Mouse (Mus musculus): ENCODE data around the gene Vmn1r54. TPM values are rescaled to one million over a fixed set of nuclear protein-coding genes. Genes with fewer than 3 reads are reported as not detected.

The Vmn1r54 gene
- not detected in 2 replicates for polyA plus RNA-seq (2015; fragmentation: Nextera tagmentation; extraction: Ambion mirVana)

DNA sequence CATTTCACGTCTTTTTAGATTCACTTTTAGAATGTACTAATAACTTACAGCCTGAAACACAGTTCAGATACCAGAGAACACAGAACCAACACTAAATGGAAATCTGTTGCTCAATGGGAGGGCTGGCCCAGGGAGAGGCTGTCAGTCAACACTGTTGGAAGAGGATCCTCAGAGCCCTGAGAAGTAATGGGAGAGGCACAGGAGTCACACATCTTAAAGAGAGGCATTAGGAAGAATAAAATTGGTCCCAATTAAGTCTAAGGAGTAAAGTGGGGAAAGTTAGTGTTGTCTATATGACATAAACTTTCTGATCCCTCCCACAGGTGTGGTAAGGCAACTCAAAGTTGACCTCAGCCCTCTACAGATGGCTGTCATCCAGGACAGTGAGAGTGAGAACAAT is at the start of gene Vmn1r54:
Gene Vmn1r54 (plus strand): TSS at position 301 of the 400 bp plus-strand sequence.

GRCm38 (mm10) chr6:90202493-90202892 is 43.6 kb upstream of the Vmn1r54 start, which contains the start of gene V1ra8:
V1ra8 (plus strand) TSS chr6:90202793.

GRCm38 (mm10) chr6:90224338-90224737 is 21.8 kb upstream of the Vmn1r54 start, which contains the start of gene Vmn1r53:
Vmn1r53 (minus strand) TSS chr6:90224438.

GRCm38 (mm10) chr6:90300919-90301318 is 54.8 kb downstream of the Vmn1r54 start, which contains the start of gene BC048671:
BC048671 (plus strand) TSS chr6:90301219.

Other genes starting within 250 kb of the Vmn1r54 start
- gene Vmn1r47, start 230.2 kb upstream of the Vmn1r54 start, polyA plus RNA-seq (2015; fragmentation: Nextera tagmentation; extraction: Ambion mirVana) = not detected in 2 replicates
- not detected in 2 replicates for gene Vmn1r48, start 209.5 kb upstream of the Vmn1r54 start, polyA plus RNA-seq (2015; fragmentation: Nextera tagmentation; extraction: Ambion mirVana)
- not detected in 2 replicates for gene Vmn1r49, start 167.8 kb upstream of the Vmn1r54 start, polyA plus RNA-seq (2015; fragmentation: Nextera tagmentation; extraction: Ambion mirVana)
- not detected in 2 replicates for gene Vmn1r50, start 144.9 kb upstream of the Vmn1r54 start, polyA plus RNA-seq (2015; fragmentation: Nextera tagmentation; extraction: Ambion mirVana)
- gene Vmn1r51, start 123.7 kb upstream of the Vmn1r54 start, polyA plus RNA-seq (2015; fragmentation: Nextera tagmentation; extraction: Ambion mirVana) = not detected in 2 replicates
- gene Vmn1r52, start 71.5 kb upstream of the Vmn1r54 start, polyA plus RNA-seq (2015; fragmentation: Nextera tagmentation; extraction: Ambion mirVana) = not detected in 2 replicates
- gene V1ra8, start 43.5 kb upstream of the Vmn1r54 start, polyA plus RNA-seq (2015; fragmentation: Nextera tagmentation; extraction: Ambion mirVana) = not detected in 2 replicates
- gene Vmn1r53, start 21.9 kb upstream of the Vmn1r54 start, polyA plus RNA-seq (2015; fragmentation: Nextera tagmentation; extraction: Ambion mirVana) = not detected in 2 replicates
- gene BC048671, start 54.9 kb downstream of the Vmn1r54 start, polyA plus RNA-seq (2015; fragmentation: Nextera tagmentation; extraction: Ambion mirVana) = 0.15 TPM in 1 of 2 replicates, not detected in the other
- gene Chst13, start 78.9 kb downstream of the Vmn1r54 start, polyA plus RNA-seq (2015; fragmentation: Nextera tagmentation; extraction: Ambion mirVana) = 0.12 and 0.15 TPM in 2 replicates
- gene Uroc1, start 87.0 kb downstream of the Vmn1r54 start, polyA plus RNA-seq (2015; fragmentation: Nextera tagmentation; extraction: Ambion mirVana) = not detected in 2 replicates
- gene Zxdc, start 123.2 kb downstream of the Vmn1r54 start, polyA plus RNA-seq (2015; fragmentation: Nextera tagmentation; extraction: Ambion mirVana) = 5.5 and 6.6 TPM in 2 replicates
- gene Cfap100, start 182.5 kb downstream of the Vmn1r54 start, polyA plus RNA-seq (2015; fragmentation: Nextera tagmentation; extraction: Ambion mirVana) = 0.28 and 0.42 TPM in 2 replicates
- gene Klf15, start 216.3 kb downstream of the Vmn1r54 start, polyA plus RNA-seq (2015; fragmentation: Nextera tagmentation; extraction: Ambion mirVana) = 9.6 and 13.0 TPM in 2 replicates
- gene Aldh1l1, start 240.1 kb downstream of the Vmn1r54 start, polyA plus RNA-seq (2015; fragmentation: Nextera tagmentation; extraction: Ambion mirVana) = 2.0 and 7.0 TPM in 2 replicates

Data from skeletal muscle tissue, postnatal 0 days (tissue).